Mouse (Mus musculus): ENCODE results near the gene Sec22b. TPM values are rescaled to one million over a fixed set of nuclear protein-coding genes. Genes with fewer than 3 reads are reported as not detected.

The Sec22b gene
- polyA plus RNA-seq, 1 experiment from 2014 or later, result 89.3 TPM

- Histone ChIP-seq H3K9me3 (no peaks in the 10 kb centered on the region), H3K4me3 (no peak overlapping the region), H3K4me1 (no peaks in the 10 kb centered on the region), H3K27me3 (replicated peaks) (peaks cover 2% of the 10 kb centered on the region; the same call in 1 of the 2 replicates), H3K4me2 (no peak overlapping the region), H3K9ac (no peak overlapping the region), H3K27ac (no peak overlapping the region), H3K36me3 (replicated peaks) (no peaks in the 10 kb centered on the region)
- no peak for ATAC-seq (replicated peaks)
- 27% methylated on average over 5 of the region's 5 CpGs for WGBS
Measured at GRCm38 (mm10) chr3:97874777-97875176, 26.2 kb upstream of the Sec22b start.

GRCm38 (mm10) chr3:97876259-97876658 is 24.7 kb upstream of the Sec22b start:
- no peaks in the 10 kb centered on the region for H3K9me3 ChIP-seq
- no peak overlapping the region for H3K4me3 ChIP-seq
- H3K9ac ChIP-seq, result no peak overlapping the region
- no peaks in the 10 kb centered on the region for H3K27me3 ChIP-seq (replicated peaks)
- no peak overlapping the region for H3K27ac ChIP-seq
- 26% methylated on average over 8 of the region's 8 CpGs for WGBS
- no peak for ATAC-seq (replicated peaks)
- no peak overlapping the region for H3K4me2 ChIP-seq
- H3K4me1 ChIP-seq, result no peaks in the 10 kb centered on the region
- H3K36me3 ChIP-seq (replicated peaks), result no peaks in the 10 kb centered on the region

GRCm38 (mm10) chr3:97879222-97879621 is 21.8 kb upstream of the Sec22b start:
- H3K4me3 ChIP-seq, result no peak overlapping the region
- H3K4me1 ChIP-seq, result no peaks in the 10 kb centered on the region
- 19% methylated on average over 5 of the region's 5 CpGs for WGBS
- no peak overlapping the region for H3K27ac ChIP-seq
- no peak overlapping the region for H3K9ac ChIP-seq
- H3K27me3 ChIP-seq (replicated peaks), result no peaks in the 10 kb centered on the region
- no peaks in the 10 kb centered on the region for H3K36me3 ChIP-seq (replicated peaks)
- no peak overlapping the region for H3K4me2 ChIP-seq
- no peak for ATAC-seq (replicated peaks)
- no peaks in the 10 kb centered on the region for H3K9me3 ChIP-seq

- ATAC-seq (replicated peaks), result no peak
- no peaks in the 10 kb centered on the region for H3K36me3 ChIP-seq (replicated peaks)
- H3K27me3 ChIP-seq (replicated peaks), result no peaks in the 10 kb centered on the region
- H3K9ac ChIP-seq, result no peak overlapping the region
- no peak overlapping the region for H3K27ac ChIP-seq
- WGBS, result 95% methylated on average over 5 of the region's 5 CpGs
- no peak overlapping the region for H3K4me2 ChIP-seq
- no peak overlapping the region for H3K4me3 ChIP-seq
- no peaks in the 10 kb centered on the region for H3K9me3 ChIP-seq
- no peaks in the 10 kb centered on the region for H3K4me1 ChIP-seq
Measured at GRCm38 (mm10) chr3:97881576-97881975, 19.4 kb upstream of the Sec22b start.

GRCm38 (mm10) chr3:97887785-97888167 is 13.2 kb upstream of the Sec22b start:
- WGBS, result 52% methylated on average over 5 of the region's 5 CpGs
- peaks cover 4% of the 10 kb centered on the region; the same call in 1 of the 2 replicates for H3K4me1 ChIP-seq
- peak; percentile 62 for ATAC-seq (replicated peaks)

GRCm38 (mm10) chr3:97888168-97888901 is 12.7 kb upstream of the Sec22b start, which contains the start of gene Pde4dip:
TSS of gene Pde4dip (minus strand) at chr3:97888707.
- peak within 1 kb of the TSS; percentile 76 for H3K4me2 ChIP-seq
- H3K9me3 ChIP-seq, result no peaks in the 10 kb centered on the region
- H3K9ac ChIP-seq, result peak within 1 kb of the TSS; percentile 82
- peak within 1 kb of the TSS; percentile 68 for H3K4me3 ChIP-seq
- H3K27ac ChIP-seq, result peak within 1 kb of the TSS; percentile 86
- peak; percentile 81 for ATAC-seq (replicated peaks)
- peaks cover 5% of the 10 kb centered on the region; the same call in 1 of the 2 replicates for H3K27me3 ChIP-seq (replicated peaks)
- H3K36me3 ChIP-seq (replicated peaks), result no peaks in the 10 kb centered on the region
- peaks cover 4% of the 10 kb centered on the region; the same call in 1 of the 2 replicates for H3K4me1 ChIP-seq
- 1% methylated on average over 44 of the region's 44 CpGs for WGBS

More at GRCm38 (mm10) chr3:97887785-97888167, 13.2 kb upstream of the Sec22b start:
- Histone ChIP-seq H3K9me3 (no peaks in the 10 kb centered on the region), H3K4me3 (peak overlapping the region; percentile 68), H3K4me2 (peak overlapping the region; percentile 76), H3K9ac (peak overlapping the region; percentile 82; the same call in 1 of the 2 replicates), H3K27ac (peak overlapping the region; percentile 86), H3K36me3 (replicated peaks) (no peaks in the 10 kb centered on the region), H3K27me3 (replicated peaks) (peaks cover 5% of the 10 kb centered on the region; the same call in 1 of the 2 replicates)

GRCm38 (mm10) chr3:97890205-97890604 is 10.8 kb upstream of the Sec22b start:
- no peak for ATAC-seq (replicated peaks)
- 64% methylated on average over 6 of the region's 6 CpGs for WGBS
- Histone ChIP-seq H3K36me3 (replicated peaks) (no peaks in the 10 kb centered on the region), H3K9me3 (no peaks in the 10 kb centered on the region), H3K4me3 (no peak overlapping the region), H3K27me3 (replicated peaks) (peaks cover 5% of the 10 kb centered on the region; the same call in 1 of the 2 replicates), H3K4me2 (no peak overlapping the region), H3K9ac (no peak overlapping the region), H3K27ac (no peak overlapping the region), H3K4me1 (peaks cover 4% of the 10 kb centered on the region; the same call in 1 of the 2 replicates)

GRCm38 (mm10) chr3:97894695-97895094 is 6.3 kb upstream of the Sec22b start:
- H3K4me2 ChIP-seq, result no peak overlapping the region
- H3K27me3 ChIP-seq (replicated peaks), result peaks cover 3% of the 10 kb centered on the region; the same call in 1 of the 2 replicates
- no peak for ATAC-seq (replicated peaks)
- no peaks in the 10 kb centered on the region for H3K36me3 ChIP-seq (replicated peaks)
- no peak overlapping the region for H3K9ac ChIP-seq
- 43% methylated on average over 6 of the region's 6 CpGs for WGBS
- H3K27ac ChIP-seq, result no peak overlapping the region
- no peak overlapping the region for H3K4me3 ChIP-seq
- no peaks in the 10 kb centered on the region for H3K9me3 ChIP-seq
- H3K4me1 ChIP-seq, result no peaks in the 10 kb centered on the region

- no peak for ATAC-seq (replicated peaks)
- Histone ChIP-seq H3K9me3 (no peaks in the 10 kb centered on the region), H3K4me3 (no peak overlapping the region), H3K4me1 (peaks cover 24% of the 10 kb centered on the region), H3K27ac (no peak overlapping the region), H3K9ac (no peak overlapping the region), H3K36me3 (replicated peaks) (no peaks in the 10 kb centered on the region), H3K4me2 (no peak overlapping the region), H3K27me3 (replicated peaks) (no peaks in the 10 kb centered on the region)
- 74% methylated on average over 3 of the region's 3 CpGs for WGBS
Measured at GRCm38 (mm10) chr3:97898381-97898780, 2.6 kb upstream of the Sec22b start.

GRCm38 (mm10) chr3:97901586-97901985 is 596 bp downstream of the Sec22b start:
- H3K27ac ChIP-seq, result no peak overlapping the region; the same call in 1 of the 2 replicates

GRCm38 (mm10) chr3:97909737-97910136 is 8.7 kb downstream of the Sec22b start:
- no peaks in the 10 kb centered on the region for H3K4me1 ChIP-seq
- ATAC-seq (replicated peaks), result no peak
- H3K9me3 ChIP-seq, result no peaks in the 10 kb centered on the region
- peaks cover 8% of the 10 kb centered on the region; the same call in 1 of the 2 replicates for H3K36me3 ChIP-seq (replicated peaks)
- no peak overlapping the region for H3K4me3 ChIP-seq
- H3K4me2 ChIP-seq, result no peak overlapping the region
- H3K27ac ChIP-seq, result no peak overlapping the region
- H3K9ac ChIP-seq, result no peak overlapping the region
- WGBS, result 74% methylated on average over 2 of the region's 2 CpGs
- no peaks in the 10 kb centered on the region for H3K27me3 ChIP-seq (replicated peaks)

More at GRCm38 (mm10) chr3:97901586-97901985, 596 bp downstream of the Sec22b start:
- Histone ChIP-seq H3K4me2 (peak overlapping the region; percentile 60), H3K27me3 (replicated peaks) (no peaks in the 10 kb centered on the region), H3K36me3 (replicated peaks) (no peaks in the 10 kb centered on the region), H3K4me3 (peak overlapping the region; percentile 94), H3K9ac (peak overlapping the region; percentile 97), H3K9me3 (no peaks in the 10 kb centered on the region), H3K4me1 (peaks cover 25% of the 10 kb centered on the region)
- 21% methylated on average over 5 of the region's 5 CpGs for WGBS
- no peak for ATAC-seq (replicated peaks)

GRCm38 (mm10) chr3:97911093-97911492 is 10.1 kb downstream of the Sec22b start:
- no peak overlapping the region for H3K4me3 ChIP-seq
- H3K9ac ChIP-seq, result no peak overlapping the region
- no peaks in the 10 kb centered on the region for H3K9me3 ChIP-seq
- no peak overlapping the region for H3K4me2 ChIP-seq
- 83% methylated on average over 7 of the region's 7 CpGs for WGBS
- H3K36me3 ChIP-seq (replicated peaks), result peaks cover 10% of the 10 kb centered on the region; the same call in 1 of the 2 replicates
- ATAC-seq (replicated peaks), result no peak
- no peaks in the 10 kb centered on the region for H3K27me3 ChIP-seq (replicated peaks)
- no peaks in the 10 kb centered on the region for H3K4me1 ChIP-seq
- no peak overlapping the region for H3K27ac ChIP-seq

All from midbrain, embryonic 15.5 days (tissue).